Mouse (Mus musculus): Measurements from ENCODE around the gene Pign. TPM values are rescaled to one million over a fixed set of nuclear protein-coding genes. Genes with fewer than 3 reads are reported as not detected.

The Pign gene
- total and polyA plus RNA-seq, 3 experiments, result 23.9 to 59.9 (median 30.4) TPM

GRCm38 (mm10) chr1:105487037-105487436 is 176.4 kb downstream of the Pign start:
- dilution Hi-C loops (cut with MboI; ENCODE audit: extremely low pct_ligation_motif_present, extremely low pct_unique_long_range_greater_than_20kb, low sequenced_read_pairs) (no loop called here), in situ Hi-C loops (cut with MboI; ENCODE audit: low pct_ligation_motif_present, low pct_unique_long_range_greater_than_20kb, low sequenced_read_pairs) (no loop called here)

More at GRCm38 (mm10) chr1:105487037-105487436, 176.4 kb downstream of the Pign start:
- Histone ChIP-seq H3K4me3 (replicated peaks in 1 of 3; ENCODE audit: low read depth in 2 of 3, low read length in 2 of 3, poor library complexity in 1 of 3) (no peak overlapping the region), H3K27me3 (replicated peaks) (no peaks in the 10 kb centered on the region), H3K4me2 (ENCODE audit: insufficient read depth, low read depth, poor library complexity, severe bottlenecking) (no peak overlapping the region), H3K9ac (ENCODE audit: insufficient read depth, low read depth) (no peak overlapping the region), H3K36me3 (replicated peaks in 1 of 2; ENCODE audit: control insufficient read depth in 1 of 2, insufficient read depth in 1 of 2, low read length in 1 of 2) (no peaks in the 10 kb centered on the region), H3K79me2 (replicated peaks; ENCODE audit: control insufficient read depth, extremely low read depth, insufficient read depth, poor library complexity, severe bottlenecking) (no peaks in the 10 kb centered on the region), H3K9me3 (replicated peaks; ENCODE audit: low read length) (no peaks in the 10 kb centered on the region), H3K27ac (ENCODE audit: insufficient read depth, low read depth) (no peak overlapping the region), H3K4me1 (ENCODE audit: control insufficient read depth in 1 of 2, insufficient read depth in 2 of 2) (no peaks in the 10 kb centered on the region)
- DNase-seq (ENCODE audit: extremely low read depth), result no peak
- TF ChIP-seq PAX5 (IDR thresholded peaks at IDR 0.05; ENCODE audit: low read length) (no peak), RCOR1 (conservative IDR thresholded peaks at IDR 0.05; ENCODE audit: low read depth, low read length) (no peak), HCFC1 (IDR thresholded peaks at IDR 0.05; ENCODE audit: low read depth, low read length) (no peak), KAT2A (IDR thresholded peaks at IDR 0.05; ENCODE audit: insufficient replicate concordance, low read length) (no peak), JUN (IDR thresholded peaks at IDR 0.05; ENCODE audit: insufficient read depth, low read depth, low read length) (no peak), RAD21 (IDR thresholded peaks at IDR 0.05; ENCODE audit: low read depth, low read length) (no peak), SIN3A (IDR thresholded peaks at IDR 0.05; ENCODE audit: low read length) (no peak), IRF4 (IDR thresholded peaks at IDR 0.05; ENCODE audit: low read depth, low read length) (no peak)

Other genes with a start within 250 kb of the Pign start
- gene Relch, start 184 bp upstream of the Pign start, total RNA-seq (2012; rRNA removed), result 23.1 and 25.3 TPM in 2 replicates
- 25.9 and 28.5 TPM in 2 replicates for gene Relch, start 184 bp upstream of the Pign start, total RNA-seq (2014; rRNA removed)
- gene Relch, start 184 bp upstream of the Pign start, polyA plus RNA-seq (2012; ENCODE audit: insufficient read length, low read depth), result 23.5 and 24.3 TPM in 2 replicates
- gene Tnfrsf11a, start 117.0 kb upstream of the Pign start, total RNA-seq (2012; rRNA removed), result 1.4 and 2.5 TPM in 2 replicates
- 0.09 and 0.28 TPM in 2 replicates for gene Tnfrsf11a, start 117.0 kb upstream of the Pign start, total RNA-seq (2014; rRNA removed)
- gene Tnfrsf11a, start 117.0 kb upstream of the Pign start, polyA plus RNA-seq (2012; ENCODE audit: insufficient read length, low read depth), result 0.20 and 0.55 TPM in 2 replicates